Mouse (Mus musculus): ENCODE data around the gene Psma1. TPM values are rescaled to one million over a fixed set of nuclear protein-coding genes. Genes with fewer than 3 reads are reported as not detected.

Psma1 gene
- polyA plus RNA-seq (2012; rRNA removed) (191 and 235 TPM in 2 replicates), polyA plus RNA-seq (2014; fragmentation: Nextera tagmentation; extraction: Ambion mirVana) (343 and 351 TPM in 2 replicates)

GRCm38 (mm10) chr7:114276005-114276752 is at the start of gene Psma1:
Gene Psma1, minus strand, starts transcription at chr7:114276118.
- TF ChIP-seq POLR2A (IDR thresholded peaks at IDR 0.05; ENCODE audit: borderline replicate concordance, extremely low read depth, insufficient read depth, insufficient read length) = no peak
- ATAC-seq (ENCODE audit: low FRiP score, low read depth) (peak; percentile 94), DNase-seq (ENCODE audit: low spot score) (peak; percentile 99)
- H3K27me3 ChIP-seq (ENCODE audit: control insufficient read depth, insufficient read depth, low read length) = no peaks in the 10 kb centered on the region
- peak within 1 kb of the TSS; percentile 75 for H3K9ac ChIP-seq (ENCODE audit: low read depth, low read length, severe bottlenecking)
- H3K36me3 ChIP-seq (ENCODE audit: control insufficient read depth, insufficient read depth, low read length) = peaks cover 28% of the 10 kb centered on the region
- H3K4me1 ChIP-seq (ENCODE audit: control insufficient read depth, insufficient read depth, low read length) = 0 out of 2 replicates have a peak, but pooled peaks cover 9% of the 10 kb centered on the region
- 1% methylated on average over 39 of the region's 39 CpGs for WGBS
- peak within 1 kb of the TSS; percentile 85 for H3K4me2 ChIP-seq (replicated peaks; ENCODE audit: low read depth, low read length, severe bottlenecking)
- H3K9me3 ChIP-seq (ENCODE audit: control insufficient read depth, low read length) = no peaks in the 10 kb centered on the region
- H3K4me3 ChIP-seq (replicated peaks; ENCODE audit: low read length) = peak within 1 kb of the TSS; percentile 84
- no peak within 1 kb of the TSS; the same call in 1 of the 2 replicates for H3K27ac ChIP-seq (replicated peaks; ENCODE audit: low read depth, low read length)

GRCm38 (mm10) chr7:114323527-114323926 is 47.6 kb upstream of the Psma1 start:
- Histone ChIP-seq H3K36me3 (ENCODE audit: control insufficient read depth, insufficient read depth, low read length) (no peaks in the 10 kb centered on the region), H3K9me3 (ENCODE audit: control insufficient read depth, low read length) (no peaks in the 10 kb centered on the region), H3K4me2 (replicated peaks; ENCODE audit: low read depth, low read length, severe bottlenecking) (no peak overlapping the region), H3K9ac (ENCODE audit: low read depth, low read length, severe bottlenecking) (no peak overlapping the region), H3K4me3 (replicated peaks; ENCODE audit: low read length) (no peak overlapping the region), H3K27ac (replicated peaks; ENCODE audit: low read depth, low read length) (peak overlapping the region; percentile 71), H3K27me3 (ENCODE audit: control insufficient read depth, insufficient read depth, low read length) (no peaks in the 10 kb centered on the region), H3K4me1 (ENCODE audit: control insufficient read depth, insufficient read depth, low read length) (peaks cover 27% of the 10 kb centered on the region)
- DNase-seq (ENCODE audit: low spot score) (no peak), ATAC-seq (ENCODE audit: low FRiP score, low read depth) (no peak)
- 65% methylated on average over 1 of the region's 1 CpGs for WGBS
- TF ChIP-seq POLR2A (IDR thresholded peaks at IDR 0.05; ENCODE audit: borderline replicate concordance, extremely low read depth, insufficient read depth, insufficient read length) = no peak

- ATAC-seq (ENCODE audit: low FRiP score, low read depth) (peak; percentile 87), DNase-seq (ENCODE audit: low spot score) (peak; percentile 73)
- Histone ChIP-seq H3K27me3 (ENCODE audit: control insufficient read depth, insufficient read depth, low read length) (no peaks in the 10 kb centered on the region), H3K9me3 (ENCODE audit: control insufficient read depth, low read length) (no peaks in the 10 kb centered on the region), H3K9ac (ENCODE audit: low read depth, low read length, severe bottlenecking) (no peak overlapping the region), H3K4me1 (ENCODE audit: control insufficient read depth, insufficient read depth, low read length) (peaks cover 27% of the 10 kb centered on the region), H3K27ac (replicated peaks; ENCODE audit: low read depth, low read length) (peak overlapping the region; percentile 71), H3K4me2 (replicated peaks; ENCODE audit: low read depth, low read length, severe bottlenecking) (peak overlapping the region; percentile 9; the same call in 1 of the 2 replicates), H3K4me3 (replicated peaks; ENCODE audit: low read length) (no peak overlapping the region), H3K36me3 (ENCODE audit: control insufficient read depth, insufficient read depth, low read length) (no peaks in the 10 kb centered on the region)
- no peak for TF ChIP-seq POLR2A (IDR thresholded peaks at IDR 0.05; ENCODE audit: borderline replicate concordance, extremely low read depth, insufficient read depth, insufficient read length)
- 21% methylated on average over 9 of the region's 9 CpGs for WGBS
Measured at GRCm38 (mm10) chr7:114322531-114323441, 46.9 kb upstream of the Psma1 start.

- Histone ChIP-seq H3K9ac (ENCODE audit: low read depth, low read length, severe bottlenecking) (no peak overlapping the region), H3K9me3 (ENCODE audit: control insufficient read depth, low read length) (no peaks in the 10 kb centered on the region), H3K27me3 (ENCODE audit: control insufficient read depth, insufficient read depth, low read length) (no peaks in the 10 kb centered on the region), H3K27ac (replicated peaks; ENCODE audit: low read depth, low read length) (peak overlapping the region; percentile 62; the same call in 1 of the 2 replicates), H3K4me3 (replicated peaks; ENCODE audit: low read length) (no peak overlapping the region), H3K4me2 (replicated peaks; ENCODE audit: low read depth, low read length, severe bottlenecking) (no peak overlapping the region), H3K4me1 (ENCODE audit: control insufficient read depth, insufficient read depth, low read length) (peaks cover 27% of the 10 kb centered on the region), H3K36me3 (ENCODE audit: control insufficient read depth, insufficient read depth, low read length) (no peaks in the 10 kb centered on the region)
- 37% methylated on average over 5 of the region's 5 CpGs for WGBS
- TF ChIP-seq POLR2A (IDR thresholded peaks at IDR 0.05; ENCODE audit: borderline replicate concordance, extremely low read depth, insufficient read depth, insufficient read length) = no peak
- DNase-seq (ENCODE audit: low spot score) = no peak
- no peak for ATAC-seq (ENCODE audit: low FRiP score, low read depth)
Measured at GRCm38 (mm10) chr7:114321694-114322372, 45.9 kb upstream of the Psma1 start.
